Mouse (Mus musculus) retina, postnatal 1 day (tissue): Measurements from ENCODE around the gene Sypl.

Source experiments
- DNase-seq: peaks from one replicate; pipeline ENCODE4 v3.0.0-alpha.2; 2012

Sypl gene

GRCm38 (mm10) chr12:33007176-33007575 is 53.5 kb downstream of the Sypl start:
- DNase-seq, result no peak

GRCm38 (mm10) chr12:33008305-33009110 is 54.8 kb downstream of the Sypl start:
- peak; percentile 66 for DNase-seq

- no peak for DNase-seq
These were observed 55.7 kb downstream of the Sypl start for GRCm38 (mm10) chr12:33009206-33009966.

- DNase-seq, result peak; percentile 42
These were observed 56.3 kb downstream of the Sypl start for GRCm38 (mm10) chr12:33010026-33010425.

DNA sequence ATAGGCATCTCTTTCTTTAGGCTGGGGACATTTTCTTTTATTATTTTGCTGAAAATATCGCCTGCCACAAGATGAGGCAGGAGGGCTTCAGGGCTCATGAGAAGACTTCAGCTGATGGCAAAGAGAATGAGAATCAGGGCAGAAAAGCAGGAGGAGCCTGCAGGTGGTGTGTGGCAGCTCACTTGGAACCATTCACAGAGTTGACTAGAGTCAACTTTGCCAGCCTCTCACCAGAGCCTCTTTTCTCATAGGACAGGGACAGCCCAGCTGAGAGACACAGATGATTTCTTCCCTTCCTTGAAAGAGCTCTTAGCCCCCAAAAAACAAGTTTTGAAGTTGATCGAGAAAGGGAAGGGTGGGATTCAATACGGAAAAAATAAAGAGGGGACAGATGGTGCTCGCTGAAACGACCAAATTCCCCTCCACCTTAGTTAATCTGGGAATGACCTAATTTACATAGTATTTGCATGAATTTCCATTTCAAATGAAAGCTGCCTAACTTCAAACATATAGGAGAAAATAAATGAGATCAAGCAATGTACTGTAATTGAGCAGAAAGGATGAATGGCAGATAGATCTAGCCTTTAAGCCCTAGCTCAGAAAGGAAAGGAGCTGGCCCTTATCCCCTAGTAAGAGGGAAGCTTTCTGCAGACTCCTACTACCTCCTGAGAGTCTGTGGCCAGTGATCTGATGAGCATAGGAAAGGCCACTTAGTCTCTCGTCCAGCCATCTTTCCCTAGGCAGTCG is 60.5 kb downstream of the Sypl start:
- no peak for DNase-seq

DNA sequence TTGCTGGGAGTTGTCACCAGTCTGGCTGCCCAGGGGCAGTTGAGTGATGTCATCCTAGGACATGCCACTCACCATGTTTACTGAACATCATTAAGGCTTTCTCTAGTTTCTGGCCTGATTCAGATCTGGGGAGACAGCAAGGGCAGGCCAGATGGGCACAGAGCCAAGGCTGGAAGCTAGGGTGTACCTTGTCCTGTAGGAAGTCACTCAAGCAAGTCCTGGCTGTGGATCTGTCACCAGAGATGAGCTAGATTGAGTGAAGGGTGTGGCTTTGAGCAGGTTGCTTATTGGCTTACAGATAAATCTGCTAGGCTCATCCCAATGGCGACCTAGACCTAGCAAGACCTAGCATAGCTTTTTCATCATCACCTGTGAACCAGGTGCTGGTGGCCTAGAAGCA is 61.4 kb downstream of the Sypl start:
- no peak for DNase-seq

DNA sequence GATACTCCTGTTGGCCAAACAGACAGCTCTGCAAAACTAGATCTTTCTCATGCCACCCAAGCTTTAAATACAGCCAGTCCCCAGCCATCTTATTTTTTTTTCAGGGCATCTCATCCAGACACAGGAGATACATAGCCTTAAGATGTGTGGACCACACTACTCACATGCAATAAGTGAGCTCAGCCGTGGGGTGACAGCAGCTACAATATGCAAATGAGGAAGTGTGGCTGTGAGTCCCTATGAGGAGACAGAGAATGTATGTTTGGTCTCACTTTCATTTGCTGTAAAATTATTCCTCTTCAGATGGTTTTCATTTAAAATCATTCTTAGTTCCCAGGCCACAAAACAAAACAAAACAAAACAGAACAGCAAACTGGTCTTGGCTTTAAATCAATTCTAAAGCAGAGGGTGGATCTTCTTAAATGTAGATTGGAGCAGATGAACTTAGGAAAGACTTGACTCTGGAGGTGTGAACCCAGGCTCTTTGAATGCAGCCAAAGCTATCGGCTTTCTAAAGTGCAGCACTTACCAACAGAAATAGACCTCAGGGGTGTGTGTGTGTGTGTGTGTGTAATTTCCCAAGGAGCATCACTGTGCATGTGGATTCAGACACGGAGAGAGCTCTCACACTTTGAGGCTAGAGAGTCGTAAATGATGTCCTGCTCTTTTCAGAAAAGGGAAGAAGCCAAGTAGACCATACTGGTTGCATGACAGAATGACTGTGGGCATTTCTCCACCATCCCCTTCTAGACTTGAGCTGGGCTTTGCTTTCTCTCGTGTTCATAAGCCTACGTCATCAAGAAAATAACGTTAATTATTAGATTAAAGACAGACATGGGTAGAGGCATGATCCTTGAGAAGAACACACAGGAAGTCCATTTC is 63.4 kb downstream of the Sypl start:
- DNase-seq, result no peak

GRCm38 (mm10) chr12:33018601-33019000 is 64.9 kb downstream of the Sypl start:
- no peak for DNase-seq

DNA sequence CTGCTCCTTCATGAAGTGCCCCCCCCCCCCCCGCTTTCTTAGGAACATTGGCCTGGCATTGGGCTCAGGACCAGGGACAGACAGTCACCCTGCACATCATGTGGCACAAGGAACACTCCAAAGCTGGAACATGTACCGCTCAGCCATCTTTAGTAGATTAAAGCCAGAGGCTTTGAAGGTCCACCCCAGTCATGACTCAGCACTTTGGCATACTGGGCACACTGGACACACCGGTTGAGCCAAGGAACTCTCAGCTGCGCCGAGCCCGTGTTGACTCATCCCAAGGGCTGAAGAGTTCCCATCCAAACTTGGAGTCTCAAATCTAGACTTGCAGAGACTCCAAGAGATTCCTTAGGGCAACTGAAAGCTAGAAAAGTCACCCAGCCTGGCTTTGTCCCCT is 66.3 kb downstream of the Sypl start:
- no peak for DNase-seq

DNA sequence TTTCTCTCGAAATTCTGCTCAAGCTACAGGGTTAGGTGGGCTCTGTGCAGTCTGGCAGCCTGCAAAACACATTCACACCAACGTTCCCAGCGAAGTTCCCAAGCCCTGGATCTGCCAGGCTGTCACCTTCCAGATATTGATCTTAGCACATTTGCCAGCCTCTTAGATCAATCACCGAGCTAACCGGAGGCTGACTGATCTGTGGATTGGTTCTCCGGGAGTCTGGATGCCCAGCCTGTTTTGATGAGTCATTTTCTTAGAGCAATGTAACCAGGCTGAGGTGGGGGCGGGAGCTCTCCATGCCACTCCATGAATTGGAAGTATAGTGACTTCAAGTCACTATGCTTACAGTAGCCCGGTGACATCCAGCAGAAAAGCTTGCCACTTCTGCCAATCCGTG is 67.4 kb downstream of the Sypl start:
- DNase-seq, result no peak

GRCm38 (mm10) chr12:33021751-33022150 is 68.1 kb downstream of the Sypl start:
- DNase-seq, result no peak

DNA sequence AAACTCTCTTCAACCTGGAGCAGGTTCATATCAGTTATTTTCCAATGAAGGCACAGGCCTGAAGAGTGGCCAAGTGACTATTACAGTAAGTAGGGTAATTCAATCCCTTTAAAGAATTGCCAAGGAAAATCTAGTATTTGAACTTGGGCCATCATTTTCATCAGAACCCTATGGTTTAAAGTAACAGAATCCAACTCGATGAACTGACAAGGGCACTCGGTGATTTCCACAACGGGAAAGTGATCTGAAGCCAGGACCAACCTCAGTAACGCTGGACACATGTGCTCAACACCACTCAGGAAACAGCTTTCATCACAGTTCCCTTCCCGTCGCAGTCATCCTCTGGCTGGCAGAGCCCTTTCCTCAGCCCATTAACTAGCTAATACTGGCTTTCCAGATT is 70.8 kb downstream of the Sypl start:
- no peak for DNase-seq

DNA sequence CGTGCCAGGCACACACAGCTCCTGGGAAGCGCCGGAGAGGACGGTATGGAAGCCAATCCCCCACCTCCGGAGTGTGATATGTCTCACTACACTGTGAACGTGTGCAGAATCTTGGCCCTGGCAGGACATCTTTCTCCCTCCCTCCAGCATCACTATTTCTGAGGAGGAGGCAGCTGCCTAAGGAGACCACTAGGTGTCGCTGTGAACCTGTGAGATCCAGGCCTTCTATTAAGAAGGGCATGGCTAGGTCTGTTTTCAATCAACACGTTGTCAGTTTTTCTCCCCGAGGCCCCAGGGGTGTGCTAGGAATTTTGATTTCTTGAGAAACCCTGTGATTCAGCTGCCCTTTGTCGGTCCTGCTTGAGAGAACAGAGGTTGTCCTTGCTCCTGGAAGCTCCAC is 73.4 kb downstream of the Sypl start:
- peak; percentile 90 for DNase-seq

GRCm38 (mm10) chr12:33028109-33028691 is 74.5 kb downstream of the Sypl start:
- DNase-seq, result no peak

DNA sequence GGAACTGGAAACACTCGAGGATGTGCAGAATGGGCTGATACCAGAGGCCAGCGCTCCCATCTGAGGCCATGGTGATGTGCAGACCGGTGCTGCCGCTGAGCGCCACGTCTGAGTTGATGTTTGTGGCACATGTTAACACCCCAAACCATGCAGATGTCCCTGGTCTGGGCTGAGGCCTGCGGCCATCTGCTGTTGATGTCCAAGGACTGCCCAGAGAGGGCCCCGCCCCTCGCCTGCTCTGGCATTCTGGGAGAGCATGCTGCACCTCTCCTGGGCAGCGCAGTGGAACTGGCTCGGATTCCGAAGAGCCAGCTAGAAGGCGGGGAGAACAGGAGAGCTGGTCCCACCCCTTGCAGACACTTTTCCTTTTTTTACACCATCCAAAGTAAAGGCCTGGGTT is 75.0 kb downstream of the Sypl start:
- peak; percentile 35 for DNase-seq
